13 mouse cellular contexts compared by ENCODE assay signal in the genomic region with DNA sequence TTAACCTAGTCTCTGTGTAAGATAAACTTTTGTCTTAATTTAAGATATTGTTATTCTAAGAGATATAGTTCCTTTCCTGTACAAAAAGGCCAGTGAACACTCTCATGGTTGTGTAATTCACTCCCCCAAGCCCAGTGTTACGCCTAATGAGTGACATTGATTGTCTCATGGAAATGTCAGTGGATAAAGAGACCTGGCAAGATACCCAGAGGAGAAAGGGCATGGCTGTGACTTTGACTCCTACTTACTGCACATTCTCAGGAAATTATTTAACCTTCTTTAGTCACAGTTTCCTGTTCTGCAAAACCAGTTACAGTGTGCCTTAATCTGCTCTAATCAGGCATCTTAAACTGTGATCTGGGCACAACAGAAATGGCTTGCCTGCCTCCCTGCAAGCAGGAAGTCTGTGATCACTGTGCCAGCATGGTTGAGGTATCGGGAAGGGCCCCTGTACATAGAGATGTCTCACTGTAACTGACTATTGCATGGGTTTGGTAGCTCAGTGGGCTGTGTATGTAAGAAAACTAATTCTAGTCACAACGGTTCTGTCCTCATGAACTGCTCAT. TPM values are rescaled to one million over a fixed set of nuclear protein-coding genes. Genes with fewer than 3 reads are reported as not detected.
A peak's percentile ranks its signal among the peaks of the same experiment; 100 is the strongest.
DNase-seq lines count a peak whose midpoint lies in the region; ATAC-seq lines count a peak whose summit lies in the region.
"Had no signal": no experiment of that assay in that cellular context is flagged by ENCODE, and none has a peak within 500 bp of the region (broad histone marks: within the 10 kb centered on the region; RNA-seq: fewer than 3 reads in every experiment).

No protein-coding gene starts in this region.

- no peak overlapping the region for H3K9ac ChIP-seq in liver, embryonic 13.5 days
- H3K9ac ChIP-seq: embryonic facial prominence, embryonic 13.5 days had no signal

- ATAC-seq in liver, embryonic 13.5 days (ENCODE audit: low read depth): peak; percentile 45; the same call in 1 of the 2 replicates
- ATAC-seq in erythroblast, adult 5-6 weeks (replicated peaks; ENCODE audit: low FRiP score, poor library complexity, severe bottlenecking): no peak
- ATAC-seq: intestine, postnatal 0 days had no signal

- H3K4me3 ChIP-seq in liver, embryonic 13.5 days (replicated peaks): no peak overlapping the region
- H3K4me3 ChIP-seq: embryonic facial prominence, embryonic 13.5 days; myocyte had no signal

- H3K36me3 ChIP-seq in liver, embryonic 13.5 days: no peaks in the 10 kb centered on the region
- H3K36me3 ChIP-seq: embryonic facial prominence, embryonic 13.5 days had no signal

- WGBS in liver, embryonic 13.5 days (ENCODE audit: insufficient replicate concordance): 22% methylated on average over 3 of the region's 3 CpGs

- no peak overlapping the region for H3K27ac ChIP-seq in liver, embryonic 13.5 days
- H3K27ac ChIP-seq: embryonic facial prominence, embryonic 13.5 days had no signal

- no peaks in the 10 kb centered on the region for H3K27me3 ChIP-seq in liver, embryonic 13.5 days
- H3K27me3 ChIP-seq: embryonic facial prominence, embryonic 13.5 days had no signal

- H3K9me3 ChIP-seq in liver, embryonic 13.5 days (replicated peaks): no peaks in the 10 kb centered on the region
- H3K9me3 ChIP-seq: embryonic facial prominence, embryonic 13.5 days had no signal

- H3K4me2 ChIP-seq in liver, embryonic 13.5 days: no peak overlapping the region
- H3K4me2 ChIP-seq: embryonic facial prominence, embryonic 13.5 days had no signal

- peak; percentile 14 for DNase-seq in kidney, adult 11 months
- no peak for DNase-seq in kidney, postnatal 25 days
- peak; percentile 36 to 39 for DNase-seq in B cell, adult 2 months
- DNase-seq in MN1 (ENCODE audit: low spot score): peak; percentile 29
- no peak for DNase-seq in liver, embryonic 13.5 days
- no peak for DNase-seq in frontal cortex, postnatal 10 days (ENCODE audit: low spot score in 2 of 2)
- DNase-seq in urinary bladder, postnatal 10 days (ENCODE audit: low spot score): no peak
- DNase-seq: adrenal gland, adult 2 months; cerebellum, adult 9-10 months had no signal

- peaks cover 15% of the 10 kb centered on the region for H3K4me1 ChIP-seq in liver, embryonic 13.5 days (replicated peaks)

RNA-seq across cellular contexts. Expression of a gene that starts 27.8 kb away (rescaled TPM):
- polyA plus RNA-seq in liver, embryonic 13.5 days (2015; fragmentation: Nextera tagmentation; extraction: Ambion mirVana): 11.3 and 13.6 TPM in 2 replicates
- 23.2 and 23.8 TPM in 2 replicates for total RNA-seq in erythroblast, adult 5-6 weeks (2015; ENCODE audit: low replicate concordance)
- 19.4 and 25.1 TPM in 2 replicates for total RNA-seq in erythroblast, adult 5-6 weeks (2017; ENCODE audit: low replicate concordance)

Comparison
In these comparisons a context has a peak if more than half of its experiments do, and no peak if none do; other contexts are left out.
1. DNase-seq: peak in kidney, adult 11 months (single experiment), B cell, adult 2 months (2 of 2) and MN1 (single experiment); none in kidney, postnatal 25 days (0 of 2), liver, embryonic 13.5 days (single experiment), frontal cortex, postnatal 10 days (0 of 2) and urinary bladder, postnatal 10 days (single experiment).